Mouse (Mus musculus) naive thymus-derived CD4-positive, alpha-beta T cell, adult 2 months (primary cell): Measurements from ENCODE around the gene Fam126a.
"Not testable (repeated sequence)": the region's sequence is repeated elsewhere in the genome, so short reads cannot be mapped to it uniquely, and the experiment has no call there.

Experiments used
- DNase-seq: peaks from one replicate; pipeline ENCODE4 v3.0.0-alpha.2; 2011; ENCODE audit warnings: low read depth

Gene Fam126a

GRCm38 (mm10) chr5:23900190-23900589 lies 130.3 kb downstream of the Fam126a start:
- DNase-seq: no peak

- DNase-seq: peak; percentile 12
Measured at GRCm38 (mm10) chr5:23893864-23894771, 136.4 kb downstream of the Fam126a start.

GRCm38 (mm10) chr5:23893156-23893863 lies 137.2 kb downstream of the Fam126a start:
- DNase-seq: no peak

DNA sequence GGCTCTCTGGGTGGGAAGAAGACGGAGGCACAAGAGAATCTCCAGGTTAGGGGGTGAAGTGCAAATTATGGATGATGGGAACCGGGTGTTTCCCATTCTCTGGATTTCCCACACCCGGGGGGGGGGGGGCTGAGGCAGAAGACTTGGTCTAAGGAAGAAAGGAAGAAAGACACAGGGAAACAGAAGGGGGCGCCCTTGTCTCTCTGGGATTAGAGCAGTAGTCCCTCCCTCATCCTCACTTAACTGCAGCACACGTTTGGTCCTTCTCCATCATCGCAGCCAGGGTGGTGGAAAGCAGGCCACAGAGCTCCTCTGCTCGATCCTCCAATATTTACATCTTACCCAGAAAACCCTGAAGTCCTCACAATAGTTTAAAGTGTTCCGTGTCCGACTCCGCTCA lies 139.8 kb downstream of the Fam126a start:
- DNase-seq: peak; percentile 19

- DNase-seq: no peak
Measured at GRCm38 (mm10) chr5:23889461-23889860, 141.0 kb downstream of the Fam126a start.

DNA sequence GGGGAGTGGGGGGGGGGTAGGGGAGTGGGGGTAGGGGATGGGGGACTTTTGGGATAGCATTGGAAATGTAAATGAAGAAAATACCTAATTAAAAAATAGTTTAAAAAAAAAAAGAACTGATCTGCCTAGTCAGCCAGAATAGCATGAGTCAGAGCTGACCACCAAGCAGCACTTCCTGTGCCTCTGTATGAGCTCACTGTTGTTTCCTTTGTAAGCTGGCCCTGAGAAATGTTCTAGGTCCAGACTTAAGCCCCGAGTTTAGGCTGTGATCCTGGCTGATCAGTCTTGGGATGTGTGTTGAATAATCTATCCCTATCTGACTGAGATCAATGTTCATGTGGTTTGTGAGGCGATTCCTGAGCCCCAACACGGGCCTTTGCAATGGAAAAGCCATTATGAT lies 143.4 kb downstream of the Fam126a start:
- no peak for DNase-seq

- no peak for DNase-seq
Measured at GRCm38 (mm10) chr5:23874457-23874856, 156.0 kb downstream of the Fam126a start.

DNA sequence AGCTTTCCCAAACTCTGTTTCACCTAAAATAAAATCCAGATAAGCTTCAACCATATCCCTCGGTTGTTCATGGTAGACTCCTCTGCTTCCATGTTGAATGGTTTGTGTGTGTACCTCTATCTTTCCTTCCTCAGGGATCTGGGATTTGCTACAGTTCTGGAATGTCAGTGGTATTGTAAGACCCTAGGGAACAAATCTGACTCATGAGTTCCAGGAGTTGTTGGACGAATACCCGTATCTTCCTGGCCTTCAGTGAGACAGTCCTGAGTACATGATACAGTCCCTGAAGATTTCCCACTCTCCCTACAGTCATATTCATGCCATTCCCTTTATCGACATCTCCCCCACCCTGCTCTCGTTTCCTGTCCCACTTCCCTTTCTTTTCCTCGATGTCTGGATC lies 157.9 kb downstream of the Fam126a start:
- no peak for DNase-seq

- DNase-seq: not testable (repeated sequence)
Measured at GRCm38 (mm10) chr5:23871323-23871722, 159.2 kb downstream of the Fam126a start.

DNA sequence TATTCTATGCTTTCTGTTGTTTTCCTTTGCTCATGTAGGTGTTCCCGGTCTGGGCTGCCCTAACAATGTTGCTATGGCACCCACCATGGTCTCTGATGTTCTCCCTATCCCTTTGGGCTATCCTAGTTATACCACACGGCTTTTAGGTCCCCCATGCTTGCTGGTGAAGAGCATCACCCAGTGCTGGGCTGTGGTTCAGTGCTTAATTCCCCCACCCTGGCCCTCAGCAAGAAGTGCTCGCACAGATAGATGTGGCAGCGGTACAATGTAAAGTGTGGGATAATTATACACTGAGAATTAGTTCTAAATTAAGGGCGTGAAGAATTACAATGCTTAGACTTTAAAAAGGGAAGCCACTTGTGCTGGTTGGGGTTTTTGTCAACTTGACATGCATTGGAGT lies 164.5 kb downstream of the Fam126a start:
- no peak for DNase-seq
